ENCODE assay signal across 17 mouse cellular contexts in the genomic region with DNA sequence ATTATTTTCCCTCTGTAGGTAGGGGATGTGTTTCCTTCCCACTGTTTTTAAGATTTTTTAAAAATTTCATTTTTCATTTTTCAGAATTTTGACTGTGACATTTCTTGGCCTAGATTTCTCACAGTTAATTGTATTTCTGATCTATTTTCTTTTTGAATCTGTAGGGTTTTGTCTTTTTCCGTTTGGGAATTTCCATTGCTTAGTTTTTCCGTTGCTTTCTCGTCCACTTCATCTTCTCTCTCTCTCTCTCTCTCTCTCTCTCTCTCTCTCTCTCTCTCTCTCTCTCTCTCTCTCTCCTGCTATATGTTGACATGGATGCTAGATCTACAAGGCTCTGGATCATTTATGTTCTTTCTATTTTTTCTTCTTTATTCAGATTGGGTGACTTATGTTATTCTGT.
"Had no signal": no experiment of that assay in that cellular context is flagged by ENCODE, and none has a peak within 500 bp of the region (broad histone marks: within the 10 kb centered on the region; RNA-seq: fewer than 3 reads in every experiment).

No protein-coding gene starts in this region.

- H3K4me2 ChIP-seq: neural tube, embryonic 12.5 days; neural tube, embryonic 13.5 days; neural tube, embryonic 15.5 days; stomach, embryonic 15.5 days had no signal

- H3K27me3 ChIP-seq: neural tube, embryonic 12.5 days; stomach, embryonic 15.5 days had no signal

- H3K36me3 ChIP-seq: neural tube, embryonic 12.5 days; neural tube, embryonic 13.5 days; neural tube, embryonic 15.5 days; stomach, embryonic 15.5 days had no signal

- H3K9ac ChIP-seq: neural tube, embryonic 12.5 days; neural tube, embryonic 13.5 days; neural tube, embryonic 15.5 days; stomach, embryonic 15.5 days had no signal

- H3K9me3 ChIP-seq: neural tube, embryonic 12.5 days; neural tube, embryonic 13.5 days; neural tube, embryonic 15.5 days; stomach, embryonic 15.5 days had no signal

- H3K27ac ChIP-seq: neural tube, embryonic 12.5 days; neural tube, embryonic 13.5 days; neural tube, embryonic 15.5 days; stomach, embryonic 15.5 days; stomach, postnatal 0 days had no signal

- DNase-seq: retina, postnatal 1 day; right cerebral cortex, adult 18-20 months; right cerebral cortex, postnatal 14 days; right cerebral cortex, postnatal 25 days; right cerebral cortex, postnatal 4 days; spleen, adult 18-20 months; thymus, adult 18-20 months; thymus, adult 2 months; thymus, postnatal 14 days; thymus, postnatal 25 days; thymus, postnatal 36 days; thymus, postnatal 4 days had no signal

- H3K4me1 ChIP-seq: neural tube, embryonic 12.5 days; neural tube, embryonic 13.5 days; stomach, embryonic 15.5 days had no signal

- H3K4me3 ChIP-seq: neural tube, embryonic 12.5 days; neural tube, embryonic 13.5 days; neural tube, embryonic 15.5 days; stomach, embryonic 15.5 days had no signal
